Mouse (Mus musculus): ENCODE measurements around the gene Plscr5.

DNA sequence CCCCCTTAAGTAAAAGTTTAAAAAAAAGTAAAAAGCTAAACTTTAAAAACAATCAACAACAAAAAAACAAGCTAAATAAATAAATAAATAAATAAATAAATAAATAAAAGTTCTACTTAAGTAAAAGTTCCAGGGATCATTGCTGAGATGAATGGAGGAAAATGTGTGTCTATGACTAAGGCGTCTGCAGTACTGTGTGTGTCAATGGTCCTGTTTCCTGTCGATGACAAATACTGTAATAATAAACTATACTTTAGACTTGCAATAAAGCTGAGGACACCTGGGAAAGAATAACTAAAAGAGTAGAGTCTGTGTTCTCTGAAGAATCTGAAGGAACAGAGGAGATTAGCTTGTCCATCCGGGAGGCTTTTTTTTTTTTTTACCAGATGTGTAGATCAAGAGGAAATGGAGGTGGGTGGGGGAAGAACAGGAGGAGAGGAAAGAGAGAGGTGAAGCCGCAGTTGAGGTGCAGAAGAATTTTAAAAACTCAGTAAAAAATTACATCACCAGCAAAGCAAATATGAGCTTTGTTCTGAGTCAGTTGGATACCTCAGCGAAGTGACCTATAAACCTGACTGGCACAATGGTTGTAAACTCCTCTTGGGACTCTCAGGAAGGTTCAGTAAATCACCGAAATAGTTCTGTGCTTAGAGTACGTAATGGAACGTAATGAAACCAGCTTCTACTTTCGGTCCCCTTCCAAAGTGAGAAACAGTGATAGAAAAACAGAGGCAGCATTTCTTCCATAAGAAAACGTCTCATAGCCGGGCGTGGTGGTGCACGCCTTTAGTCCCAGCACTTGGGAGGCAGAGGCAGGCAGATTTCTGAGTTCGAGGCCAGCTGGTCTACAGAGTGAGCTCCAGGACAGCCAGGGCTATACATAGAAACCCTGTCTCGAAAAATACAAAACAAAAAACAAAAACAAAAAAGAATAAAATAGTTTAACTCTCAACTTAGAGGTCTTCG is 36.4 kb downstream of the Plscr5 start:
- TF ChIP-seq CTCF (IDR thresholded peaks at IDR 0.05) (no peak), EP300 (IDR thresholded peaks at IDR 0.05) (no peak)
